Mouse (Mus musculus): Measurements from ENCODE around the gene Lrrfip2.
A peak's percentile ranks its signal among the peaks of the same experiment; 100 is the strongest.

Lrrfip2 gene

DNA sequence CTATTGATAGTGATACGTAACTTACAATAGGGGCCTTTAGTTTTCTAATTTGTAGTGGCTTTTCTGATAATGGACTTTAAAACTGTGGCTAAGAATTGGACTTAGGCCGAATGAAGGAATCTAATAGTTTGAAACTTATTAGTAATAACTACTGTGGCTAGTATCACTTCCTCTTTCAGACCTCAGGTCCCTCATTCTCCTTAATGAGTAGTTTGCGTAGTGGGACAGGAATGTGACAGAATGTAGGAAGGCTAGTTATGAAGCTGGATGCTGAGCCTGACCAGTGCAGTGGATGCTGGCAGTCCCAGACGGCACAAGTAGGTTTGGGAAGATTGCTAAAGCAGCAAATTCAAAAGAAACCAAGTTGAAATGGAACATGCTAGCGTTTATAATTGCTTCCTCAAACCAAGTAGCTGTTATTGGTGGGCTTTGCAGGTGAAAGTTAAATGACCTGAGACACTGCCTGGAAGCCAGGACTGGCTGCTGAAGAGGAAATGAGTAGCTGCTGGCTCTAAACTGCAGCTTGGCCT, 103.2 kb downstream of the Lrrfip2 start:
- no peak for DNase-seq (ENCODE audit: low read depth, low spot score)

DNA sequence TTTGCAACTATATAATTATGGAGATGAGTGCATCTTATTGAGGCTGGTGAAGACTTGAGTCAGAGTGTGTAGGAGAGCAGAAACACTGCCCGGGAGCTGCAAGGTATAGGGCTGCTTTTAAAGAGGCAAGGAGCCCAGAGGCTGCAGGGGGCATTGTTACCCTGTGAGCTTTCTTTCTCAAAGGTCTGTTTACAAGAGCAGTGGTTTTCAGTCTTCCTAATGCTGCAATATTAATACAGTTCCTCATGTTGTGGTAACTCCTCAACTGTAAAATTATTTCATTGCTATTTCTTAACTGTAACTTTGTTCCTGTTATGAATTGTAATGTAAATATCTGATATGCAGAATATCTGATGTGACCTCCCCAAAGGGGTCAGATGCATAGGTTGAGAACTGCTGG, 104.2 kb downstream of the Lrrfip2 start:
- DNase-seq (ENCODE audit: low read depth, low spot score): no peak

DNA sequence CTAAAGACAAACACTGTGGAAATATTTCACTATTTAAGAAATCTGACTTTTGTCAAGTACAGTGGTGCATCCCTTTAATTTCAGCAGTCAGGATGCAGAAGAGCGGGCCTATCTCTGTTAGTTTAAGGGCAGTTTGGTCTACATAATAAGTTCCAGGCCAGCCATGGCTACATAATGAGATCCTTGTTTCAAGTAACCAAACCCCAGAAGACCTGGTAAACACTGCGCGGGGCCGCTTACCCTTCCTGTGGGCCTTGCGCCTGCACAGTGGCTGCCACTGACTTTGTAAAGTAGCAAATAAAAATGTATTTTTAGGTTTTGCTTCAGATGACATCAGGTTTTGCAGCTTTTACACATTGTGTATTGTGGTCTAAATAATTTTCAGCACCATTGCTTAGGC, 106.0 kb downstream of the Lrrfip2 start:
- no peak for DNase-seq (ENCODE audit: low read depth, low spot score)

DNA sequence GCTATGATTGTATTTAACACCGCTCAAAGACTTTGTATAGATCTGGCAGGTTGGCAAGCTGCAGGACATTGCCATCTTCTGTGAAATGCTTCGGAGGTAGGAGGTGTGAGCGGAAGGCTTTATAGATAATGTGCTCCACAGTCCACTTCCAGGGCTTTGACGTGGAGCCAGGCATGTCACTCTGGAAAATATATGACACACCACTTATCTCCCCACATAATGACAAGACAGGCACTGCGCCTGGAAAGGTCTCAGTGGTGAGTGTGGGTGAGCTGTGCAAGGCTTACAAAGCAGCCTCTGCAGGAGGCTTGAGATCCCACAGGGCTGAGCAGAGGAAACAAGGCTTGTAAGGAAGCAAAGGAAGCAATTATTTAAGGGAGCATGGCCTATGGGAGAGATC, 111.1 kb downstream of the Lrrfip2 start:
- no peak for DNase-seq (ENCODE audit: low read depth, low spot score)

DNA sequence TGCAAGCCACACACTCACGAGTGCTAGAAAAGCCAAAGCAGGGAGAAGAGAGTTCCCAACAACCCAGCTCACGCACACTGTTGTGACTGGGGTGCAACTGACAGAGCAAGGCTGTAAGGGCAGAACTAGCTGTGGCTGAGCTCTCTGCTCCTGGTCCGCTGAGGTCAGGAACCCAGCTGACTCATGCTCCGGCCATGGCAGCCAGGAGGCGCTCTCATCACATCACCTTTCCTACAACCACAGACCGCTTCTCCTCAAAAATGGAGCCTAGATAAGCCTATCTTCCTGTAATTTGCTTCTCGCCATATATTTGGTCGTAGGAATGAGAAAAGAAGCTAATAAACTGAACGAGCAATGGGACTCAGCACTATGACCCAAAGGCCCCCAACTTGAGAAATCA, 117.3 kb downstream of the Lrrfip2 start:
- DNase-seq (ENCODE audit: low read depth, low spot score): no peak

DNA sequence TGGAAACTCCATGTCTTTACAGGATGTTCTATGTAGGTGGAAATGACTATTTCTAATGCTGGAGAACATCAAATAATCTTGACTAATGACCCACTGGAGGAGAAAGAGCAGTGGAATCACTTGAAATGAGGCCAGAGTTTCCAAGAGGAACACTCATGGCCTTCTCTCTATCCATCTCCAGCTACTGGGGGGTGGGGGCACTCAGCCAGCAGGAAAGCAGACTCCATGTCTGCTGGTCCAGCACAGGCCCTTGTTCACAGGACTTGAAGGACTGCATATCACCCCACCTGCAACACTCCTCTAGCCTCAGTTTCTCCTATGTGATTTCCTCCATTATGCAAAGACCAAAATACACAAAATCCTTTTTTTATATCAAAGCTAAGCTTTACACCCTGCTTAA, 120.3 kb downstream of the Lrrfip2 start:
- no peak for DNase-seq (ENCODE audit: low read depth, low spot score)

DNA sequence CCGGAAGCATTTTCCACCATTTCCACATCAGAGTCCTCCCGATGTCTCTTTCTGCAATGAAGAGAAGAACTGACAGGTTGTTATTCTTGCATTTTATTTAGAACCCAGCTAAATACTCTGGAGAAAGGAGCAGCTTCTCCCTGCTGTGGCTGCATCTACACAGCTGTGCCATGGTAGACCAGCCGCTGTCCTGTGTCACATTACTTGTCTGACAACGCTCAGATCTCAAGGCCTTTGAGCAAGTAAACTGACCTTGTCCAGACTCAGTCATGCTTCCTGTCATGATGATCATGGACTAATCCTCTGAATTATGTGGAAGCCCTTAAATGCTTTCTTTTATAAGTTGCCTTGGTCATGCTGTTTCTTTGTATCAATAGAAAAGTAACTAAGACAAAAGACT, 122.4 kb downstream of the Lrrfip2 start:
- no peak for DNase-seq (ENCODE audit: low read depth, low spot score)

DNA sequence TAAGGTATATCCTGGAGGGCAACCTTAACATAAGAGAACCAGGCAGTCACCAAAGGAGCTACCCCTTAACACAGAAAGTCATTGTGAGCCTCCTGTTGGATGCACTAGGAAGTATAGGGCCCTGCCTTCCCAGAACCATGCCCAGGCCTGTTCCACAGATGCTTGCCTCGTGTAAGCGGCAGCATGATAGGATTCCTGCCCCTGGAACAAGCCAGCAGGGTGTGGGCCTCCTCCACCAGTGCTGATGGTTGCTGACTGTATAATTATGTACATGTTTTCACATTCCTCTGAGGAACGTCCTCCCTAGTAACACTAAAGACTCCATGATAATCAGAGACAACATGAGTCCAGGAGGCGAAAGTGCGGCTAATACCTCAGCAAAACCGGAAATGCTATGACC, 126.0 kb downstream of the Lrrfip2 start:
- DNase-seq (ENCODE audit: low read depth, low spot score): no peak

DNA sequence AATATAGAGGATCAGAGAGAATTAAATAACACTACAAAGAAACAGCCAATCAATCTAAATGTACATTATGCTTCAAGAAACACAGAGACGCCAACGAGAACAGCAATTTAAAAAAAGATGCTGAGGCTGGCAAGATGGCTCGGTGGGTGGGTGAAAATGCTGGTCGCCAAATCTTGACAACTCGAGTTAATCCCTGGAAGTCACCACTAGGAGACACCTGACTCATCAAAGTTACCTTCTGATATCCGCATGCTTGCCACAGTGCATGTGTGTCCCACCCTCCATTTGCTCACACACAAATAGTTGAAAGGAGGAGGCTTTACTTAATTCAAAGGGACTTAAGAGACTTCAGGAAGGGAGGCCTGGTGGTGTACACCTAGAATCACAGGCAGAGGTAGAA, 128.2 kb downstream of the Lrrfip2 start:
- no peak for DNase-seq (ENCODE audit: low read depth, low spot score)

DNA sequence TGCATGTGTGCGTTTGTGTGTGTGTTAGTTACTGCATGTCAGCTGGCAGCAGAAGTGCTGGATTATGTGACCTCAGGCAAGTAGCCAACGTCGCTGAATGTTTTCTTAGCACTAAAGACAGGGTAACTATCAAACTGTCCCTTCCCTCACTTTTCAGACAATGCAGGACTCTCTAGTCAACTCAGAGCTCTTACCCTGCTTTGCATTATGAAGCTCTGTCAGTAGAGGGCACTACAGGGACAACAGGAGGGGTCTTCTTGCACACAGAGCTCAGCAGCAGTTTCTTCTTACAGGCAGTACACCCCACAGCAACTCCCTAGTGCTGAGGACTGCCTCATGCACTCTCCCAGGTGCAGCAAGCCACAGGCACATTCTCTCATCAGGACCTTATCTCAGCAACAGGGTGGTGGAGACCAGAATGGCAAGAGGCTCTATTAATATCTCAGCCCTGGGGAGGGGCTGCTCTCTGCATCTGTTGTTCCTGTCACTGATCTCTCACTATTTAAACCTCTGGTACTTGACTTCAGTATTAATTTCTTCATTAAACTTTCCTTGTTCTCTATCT, 130.4 kb downstream of the Lrrfip2 start:
- DNase-seq (ENCODE audit: low read depth, low spot score): no peak

DNA sequence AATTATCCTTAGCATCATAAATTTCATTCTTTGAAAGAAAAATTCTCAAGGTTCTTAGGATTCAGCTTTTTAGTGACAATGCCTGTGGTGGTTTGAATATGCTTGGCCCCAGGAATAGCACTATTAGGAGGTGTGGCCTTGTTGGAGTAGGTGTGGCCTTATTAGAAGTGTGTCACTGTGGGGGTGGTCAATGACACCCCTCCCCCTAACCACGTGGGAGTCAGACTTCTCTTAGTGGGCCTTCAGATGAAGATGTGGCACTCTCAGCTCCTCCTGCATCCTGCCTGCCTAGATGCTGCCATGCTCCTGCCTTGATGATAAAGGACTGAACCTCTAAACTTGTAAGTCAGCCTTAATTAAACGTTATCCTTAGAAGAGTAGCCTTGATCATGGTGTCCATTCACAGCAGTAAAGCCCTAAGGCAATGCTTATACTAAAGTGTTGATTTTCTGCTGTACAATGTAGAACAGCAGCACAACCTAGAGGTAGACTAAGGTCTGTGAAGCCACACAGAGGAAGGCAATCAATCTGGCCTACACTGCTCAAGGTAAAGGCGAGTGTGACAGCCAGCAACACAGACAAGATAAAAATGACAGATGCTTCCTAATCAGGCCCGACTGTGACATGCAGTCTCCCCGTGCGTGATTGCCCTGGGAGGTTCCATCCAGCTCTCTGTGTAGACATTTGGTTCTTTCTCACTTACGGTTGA, 134.9 kb downstream of the Lrrfip2 start:
- no peak for DNase-seq (ENCODE audit: low read depth, low spot score)

DNA sequence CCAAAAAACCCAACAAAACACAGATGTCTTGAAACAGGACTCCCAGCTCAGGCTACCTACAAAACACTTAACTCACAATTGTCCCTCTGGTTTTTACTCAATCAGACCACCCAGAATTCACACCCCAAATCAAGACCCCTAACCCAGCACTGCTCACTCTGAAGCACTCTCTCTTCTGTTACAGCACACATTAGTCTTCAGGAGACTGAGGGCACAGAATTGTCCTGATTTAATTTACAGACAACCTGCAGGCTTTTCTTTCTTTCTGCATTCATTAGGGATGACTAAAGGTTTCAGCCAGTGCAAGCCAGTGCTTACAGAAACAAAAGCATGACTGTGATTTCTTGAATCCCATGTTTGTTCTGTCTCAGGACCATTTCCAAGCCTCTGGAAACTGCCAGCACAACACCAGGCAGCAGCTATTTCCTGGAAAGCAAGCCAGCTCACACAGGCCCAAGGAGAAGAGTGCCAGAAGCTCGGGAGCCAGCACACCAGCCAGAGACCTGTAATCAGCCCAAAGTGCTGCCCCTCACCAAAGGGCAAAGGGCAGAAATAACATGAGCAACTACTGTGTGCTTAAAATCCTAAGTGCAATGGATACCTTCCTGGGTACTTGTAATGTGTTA, 143.1 kb downstream of the Lrrfip2 start:
- DNase-seq (ENCODE audit: low read depth, low spot score): no peak

DNA sequence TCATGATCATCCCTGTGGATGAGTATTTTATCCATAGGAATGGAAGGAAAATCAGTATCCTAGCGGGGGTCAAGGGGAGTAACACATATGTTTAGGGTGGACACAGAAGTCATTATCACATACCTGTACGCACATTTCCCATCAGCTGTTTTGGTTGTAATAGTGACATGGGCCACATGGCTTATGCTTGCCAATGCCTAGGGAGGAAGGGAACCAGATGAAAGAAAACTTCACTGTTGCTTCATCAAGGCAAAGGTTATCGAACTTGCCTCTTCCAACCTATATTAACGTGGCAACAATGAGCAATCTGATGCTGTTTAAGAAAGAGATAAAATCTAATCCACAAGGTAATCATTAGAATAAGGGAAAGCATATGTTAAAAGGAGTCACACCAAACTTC, 144.0 kb downstream of the Lrrfip2 start:
- DNase-seq (ENCODE audit: low read depth, low spot score): no peak

DNA sequence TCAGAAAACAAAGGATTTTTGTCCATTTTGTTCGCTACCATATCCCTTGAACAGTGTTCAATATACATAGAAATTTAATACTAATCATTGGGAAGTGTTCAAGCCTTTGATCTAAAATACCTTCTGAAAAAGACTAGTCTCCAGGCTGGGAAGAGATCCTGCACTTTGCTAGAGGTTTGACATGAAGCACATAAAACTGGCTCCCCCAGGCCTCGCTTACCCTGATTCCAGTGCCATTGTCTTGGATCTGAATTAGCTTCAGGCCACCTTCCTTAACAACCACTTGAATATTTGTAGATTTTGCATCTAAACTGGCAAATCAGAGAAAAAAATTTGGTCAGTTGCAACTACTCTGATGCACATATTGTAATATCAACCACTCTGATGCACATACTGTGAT, 150.6 kb downstream of the Lrrfip2 start:
- DNase-seq (ENCODE audit: low read depth, low spot score): no peak

DNA sequence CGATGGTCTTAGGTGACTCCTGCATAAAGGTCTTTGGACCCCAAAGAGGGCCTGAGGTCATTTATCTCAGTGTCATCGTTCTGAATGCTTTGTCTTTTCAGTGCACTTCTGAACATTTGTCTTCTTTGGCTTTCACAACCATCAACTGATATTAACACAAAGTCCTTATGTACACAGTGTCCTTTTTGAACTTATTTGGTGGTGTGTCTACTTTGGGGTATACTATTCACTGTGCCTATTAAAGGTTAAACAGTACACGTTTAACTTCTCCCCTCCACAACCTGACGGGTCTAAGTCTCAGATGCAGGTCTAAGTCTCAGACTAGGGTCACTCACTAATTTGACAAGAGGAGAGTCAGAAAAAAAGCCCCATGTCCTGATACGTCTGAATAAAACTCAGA, 153.2 kb downstream of the Lrrfip2 start:
- no peak for DNase-seq (ENCODE audit: low read depth, low spot score)

DNA sequence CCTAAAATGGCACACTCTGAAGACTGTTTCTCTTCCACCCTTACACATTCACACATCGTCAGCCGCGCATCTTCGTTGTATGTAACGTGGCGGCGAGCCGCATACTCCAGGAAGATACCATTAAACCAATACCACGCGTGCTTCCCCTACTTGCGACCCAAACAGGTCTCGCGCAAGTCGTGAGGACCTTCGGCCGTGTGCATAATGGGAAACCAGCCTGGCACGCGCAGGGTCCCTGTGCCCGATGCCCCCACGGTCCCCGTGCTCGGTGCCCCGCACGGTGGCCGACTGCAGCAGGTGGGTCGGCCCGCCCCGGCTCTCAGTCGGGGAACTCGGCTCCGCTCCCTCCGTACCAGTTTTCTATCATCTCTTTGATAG, 153.7 kb downstream of the Lrrfip2 start:
- no peak for DNase-seq (ENCODE audit: low read depth, low spot score)

DNA sequence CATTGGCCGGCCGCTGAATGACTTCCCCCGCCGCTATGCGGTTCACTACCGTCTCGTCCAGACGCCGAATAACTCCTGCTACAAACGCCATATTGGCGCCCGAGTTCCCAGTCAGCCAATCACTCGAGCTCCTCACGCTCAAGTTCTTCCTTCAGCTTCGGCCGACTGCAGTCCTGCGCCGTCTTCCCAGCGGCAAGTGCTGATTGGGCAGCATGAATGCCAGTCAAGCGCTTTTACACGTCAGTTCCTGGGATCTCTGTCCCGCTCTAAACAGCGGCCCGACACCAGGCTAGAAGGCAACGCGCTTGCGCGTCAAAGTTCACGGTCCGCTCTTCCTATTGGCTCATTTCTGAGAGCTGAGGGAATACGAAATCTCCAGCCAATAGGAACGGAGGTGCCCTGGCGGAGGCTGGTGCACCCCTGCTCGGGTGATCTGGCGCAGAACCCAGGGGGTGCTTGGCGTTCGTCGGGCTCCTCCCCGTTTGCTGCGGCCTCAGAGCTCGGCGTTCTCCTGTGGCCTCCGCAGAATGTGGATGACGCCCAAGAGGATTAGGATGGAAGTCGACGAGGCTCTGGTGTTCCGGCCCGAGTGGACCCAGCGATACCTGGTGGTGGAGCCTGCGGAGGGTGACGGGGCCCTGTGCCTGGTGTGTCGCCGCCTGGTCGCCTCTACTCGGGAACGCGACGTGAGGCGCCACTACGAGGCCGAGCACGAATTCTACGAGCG, 154.2 kb downstream of the Lrrfip2 start, which contains the start of the genes Mlh1 and Epm2aip1:
Gene Mlh1 (minus strand): TSS at position 358 of the 727 bp plus-strand sequence.
Gene Epm2aip1 (plus strand): TSS at position 496 of the 727 bp plus-strand sequence.
- DNase-seq (ENCODE audit: low read depth, low spot score): peak; percentile 100

DNA sequence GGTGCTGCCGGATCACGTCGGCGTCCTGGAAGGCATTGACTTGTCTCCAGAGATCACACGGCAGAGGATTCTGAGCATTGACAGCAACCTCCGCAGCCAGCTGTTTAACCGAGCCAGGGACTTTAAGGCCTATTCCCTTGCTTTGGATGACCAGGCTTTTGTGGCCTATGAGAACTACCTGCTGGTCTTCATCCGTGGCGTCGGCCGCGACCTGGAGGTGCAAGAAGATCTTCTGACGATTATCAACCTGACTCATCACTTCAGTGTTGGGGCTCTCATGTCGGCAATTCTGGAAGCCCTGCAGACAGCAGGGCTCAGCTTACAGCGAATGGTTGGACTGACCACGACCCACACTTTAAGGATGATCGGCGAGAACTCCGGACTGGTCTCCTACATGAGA, 155.0 kb downstream of the Lrrfip2 start:
- no peak for DNase-seq (ENCODE audit: low read depth, low spot score)

DNA sequence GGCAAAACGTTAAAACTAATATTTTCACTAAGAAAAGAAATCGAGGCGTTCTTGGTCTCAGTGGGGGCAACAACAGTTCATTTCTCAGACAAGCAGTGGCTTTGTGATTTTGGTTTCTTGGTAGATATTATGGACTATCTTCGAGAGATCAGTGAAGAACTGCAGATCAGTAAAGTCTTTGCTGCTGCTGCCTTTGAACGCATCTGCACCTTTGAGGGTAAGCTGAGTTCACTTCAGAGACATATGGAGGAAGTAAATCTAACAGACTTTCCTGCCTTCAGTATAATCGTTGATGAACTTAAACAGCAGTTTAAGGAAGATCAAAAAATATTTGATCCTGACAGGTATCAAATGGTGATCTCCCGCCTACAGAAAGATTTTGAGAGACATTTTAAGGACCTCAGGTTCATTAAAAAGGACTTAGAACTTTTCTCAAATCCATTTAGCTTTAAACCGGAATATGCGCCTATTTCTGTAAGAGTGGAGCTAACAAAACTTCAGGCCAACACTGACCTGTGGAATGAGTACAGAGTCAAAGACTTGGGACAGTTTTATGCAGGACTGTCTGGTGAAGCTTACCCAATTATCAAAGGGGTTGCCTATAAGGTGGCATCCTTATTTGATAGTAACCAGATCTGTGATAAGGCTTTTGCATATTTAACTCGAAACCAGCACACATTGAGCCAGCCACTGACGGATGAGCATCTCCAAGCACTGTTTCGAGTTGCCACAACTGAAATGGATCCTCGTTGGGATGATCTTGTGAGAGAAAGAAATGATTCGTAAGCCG, 155.8 kb downstream of the Lrrfip2 start:
- DNase-seq (ENCODE audit: low read depth, low spot score): no peak

DNA sequence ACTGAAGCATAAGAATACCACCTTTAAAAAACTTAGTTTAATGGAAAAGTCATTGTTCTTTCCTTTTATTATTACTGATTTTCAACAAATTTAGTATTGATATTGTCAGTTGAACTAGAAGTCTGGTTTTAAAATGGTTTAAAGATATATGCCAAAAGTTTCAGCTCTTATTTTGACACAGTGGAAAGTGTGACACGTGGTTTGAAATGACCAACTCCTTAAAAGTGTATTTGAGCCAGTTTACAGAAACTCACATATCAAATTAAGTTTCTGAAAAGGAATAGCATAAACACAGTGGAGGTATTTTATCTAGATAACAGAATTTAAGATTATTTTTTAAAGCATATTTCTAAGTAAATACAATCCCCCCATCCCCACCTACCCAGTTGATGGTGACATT, 156.6 kb downstream of the Lrrfip2 start:
- no peak for DNase-seq (ENCODE audit: low read depth, low spot score)

DNA sequence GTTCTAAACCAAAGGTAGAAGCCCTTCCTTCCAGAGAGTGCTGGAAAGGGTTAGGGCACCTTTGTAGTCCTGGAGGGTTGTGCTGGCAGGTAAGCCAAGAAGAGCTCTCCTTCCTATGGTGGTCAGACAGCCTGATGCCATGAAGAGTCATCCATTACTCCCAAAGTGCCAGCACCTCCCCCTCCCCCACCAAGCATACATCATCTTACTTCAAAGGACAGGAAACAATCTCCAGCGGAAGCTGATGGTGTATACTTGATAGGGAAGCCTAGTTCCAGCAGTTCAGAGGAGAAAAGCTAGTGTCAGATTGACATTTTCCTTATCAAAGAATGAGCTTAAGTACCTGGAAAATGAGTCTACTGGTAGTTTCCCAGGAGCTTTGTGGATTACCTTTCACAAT, 157.8 kb downstream of the Lrrfip2 start:
- DNase-seq (ENCODE audit: low read depth, low spot score): no peak

Data from retina, adult 2 months (tissue).